Mouse (Mus musculus) kidney, adult 2 months (tissue): Measurements from ENCODE around the gene Uroc1. TPM values are rescaled to one million over a fixed set of nuclear protein-coding genes. Genes with fewer than 3 reads are reported as not detected.

Experiments
- DNase-seq: peaks from one replicate; pipeline ENCODE4 v3.0.0; 2021
- H3K27ac ChIP-seq: fragments of 200-500 bp; 2 replicates; pipeline ENCODE4 v1.5.1; 2012; ENCODE audit warnings: low read depth, low read length, control low read depth, inconsistent platforms; ENCODE audit not compliant: insufficient read depth
- H3K27me3 ChIP-seq: fragments of 200-500 bp; replicated peaks from 2 replicates; pipeline ENCODE4 v1.6.1; 2012; ENCODE audit warnings: mild to moderate bottlenecking, moderate library complexity, low read length, inconsistent platforms; ENCODE audit not compliant: control insufficient read depth, insufficient read depth
- H3K36me3 ChIP-seq: fragments of 200-500 bp; 2 replicates; pipeline ENCODE4 v1.6.1; 2012; ENCODE audit warnings: mild to moderate bottlenecking, moderate library complexity, low read length, inconsistent platforms; ENCODE audit not compliant: control insufficient read depth, insufficient read depth
- H3K4me1 ChIP-seq: fragments of 200-500 bp; 2 replicates; pipeline ENCODE4 v1.6.1; 2011; ENCODE audit warnings: low read length; ENCODE audit not compliant: control insufficient read depth, insufficient read depth
- H3K4me3 ChIP-seq: fragments of 200-500 bp; 2 replicates; pipeline ENCODE4 v1.5.1; 2011; ENCODE audit warnings: mild to moderate bottlenecking, low read depth, low read length, control low read depth; ENCODE audit not compliant: insufficient read depth
- CTCF ChIP-seq: fragments of 200-500 bp; conservative IDR thresholded peaks from 2 replicates; pipeline ENCODE4 v1.5.1; 2011; ENCODE audit warnings: low read depth, mild to moderate bottlenecking, control low read depth, low read length, moderate library complexity, mixed read lengths; ENCODE audit not compliant: insufficient read depth, insufficient read length
- POLR2A ChIP-seq: fragments of 200-500 bp; IDR thresholded peaks from one replicate; pipeline ENCODE4 v1.6.1; 2011; ENCODE audit warnings: low read depth, low read length, control low read depth
- WGBS: fragments of 180-500 bp; shearing (Covaris S2); methylation state at CpG from one replicate; pipeline ENCODE4 v1.1.7; 2018; 5-methylcytosine and 5-hydroxymethylcytosine counted together
- polyA plus RNA-seq: library from polyadenylated mRNA; depleted of rRNA; stranded (reverse); fragments of >200 nt; gene quantifications from 2 replicates; pipeline ENCODE4 v1.2.3, GENCODE M21; 2012; rRNA removed

Gene Uroc1
- polyA plus RNA-seq = 34.0 and 50.2 TPM in 2 replicates

DNA sequence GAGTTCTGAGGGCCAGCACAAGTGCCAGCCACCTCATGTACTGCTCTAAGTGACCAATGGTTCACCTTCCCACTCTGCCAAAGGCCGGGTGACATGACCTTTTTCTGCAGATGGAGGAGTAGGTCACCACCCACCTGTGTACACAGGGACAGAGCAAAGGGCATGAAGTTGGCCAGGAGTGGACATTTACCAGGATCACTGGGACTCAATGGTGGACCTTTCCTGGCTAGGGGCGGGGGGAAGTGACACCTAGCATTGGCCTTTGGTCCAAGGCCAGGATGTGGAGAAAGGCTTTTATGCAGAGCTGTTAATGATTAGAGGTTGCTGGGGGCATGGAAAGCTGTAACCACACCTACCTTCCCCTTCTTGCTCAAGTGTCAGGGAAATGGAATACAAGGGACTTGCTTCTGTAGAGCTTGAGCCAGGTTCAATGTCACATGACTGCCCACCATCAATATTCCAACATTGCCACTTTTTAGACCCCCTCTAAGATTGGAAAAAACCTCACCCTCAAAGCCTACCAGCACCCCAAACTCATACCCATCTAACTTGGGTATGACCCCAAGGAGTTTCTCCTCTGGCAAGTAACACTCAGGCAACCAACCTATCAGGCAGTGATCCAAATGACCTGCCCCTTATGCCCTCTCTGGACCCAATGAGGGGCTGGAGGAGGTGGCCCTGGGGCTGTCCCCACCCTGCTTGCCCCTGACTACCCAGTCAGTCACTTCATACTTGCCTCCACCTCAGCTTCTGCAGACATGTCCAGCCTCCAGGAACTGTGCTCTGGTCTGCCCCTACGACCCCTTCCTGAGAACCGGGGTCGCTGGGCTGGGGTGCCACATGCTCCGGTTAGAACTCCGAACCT, at the start of gene Uroc1:
Uroc1 (plus strand) TSS at position 724 of the 865 bp plus-strand sequence.
- Histone ChIP-seq H3K27ac (peak within 1 kb of the TSS; percentile 42), H3K4me3 (no peak within 1 kb of the TSS), H3K27me3 (no peaks in the 10 kb centered on the region), H3K4me1 (no peaks in the 10 kb centered on the region), H3K36me3 (no peaks in the 10 kb centered on the region)
- TF ChIP-seq CTCF (no peak), POLR2A (no peak)
- WGBS = 73% methylated on average over 7 of the region's 7 CpGs
- peak; percentile 84 for DNase-seq

- Histone ChIP-seq H3K4me1 (no peaks in the 10 kb centered on the region), H3K4me3 (no peak overlapping the region), H3K27me3 (no peaks in the 10 kb centered on the region), H3K27ac (no peak overlapping the region), H3K36me3 (no peaks in the 10 kb centered on the region)
- TF ChIP-seq CTCF = 0 out of 2 replicates have a peak, but pooled peaks have one; percentile 28
- TF ChIP-seq POLR2A = no peak
- peak; percentile 42 for DNase-seq
- 51% methylated on average over 12 of the region's 12 CpGs for WGBS
Observed at GRCm38 (mm10) chr6:90288265-90288664, 44.8 kb upstream of the Uroc1 start.

- TF ChIP-seq CTCF (no peak), POLR2A (no peak)
- Histone ChIP-seq H3K4me3 (no peak within 1 kb of the TSS), H3K27me3 (no peaks in the 10 kb centered on the region), H3K36me3 (no peaks in the 10 kb centered on the region), H3K4me1 (no peaks in the 10 kb centered on the region), H3K27ac (no peak within 1 kb of the TSS)
- 98% methylated on average over 1 of the region's 1 CpGs for WGBS
- DNase-seq = no peak
Observed at GRCm38 (mm10) chr6:90300919-90301318, 32.2 kb upstream of the Uroc1 start, which contains the start of gene BC048671. Gene BC048671 (plus strand): TSS chr6:90301219.

DNA sequence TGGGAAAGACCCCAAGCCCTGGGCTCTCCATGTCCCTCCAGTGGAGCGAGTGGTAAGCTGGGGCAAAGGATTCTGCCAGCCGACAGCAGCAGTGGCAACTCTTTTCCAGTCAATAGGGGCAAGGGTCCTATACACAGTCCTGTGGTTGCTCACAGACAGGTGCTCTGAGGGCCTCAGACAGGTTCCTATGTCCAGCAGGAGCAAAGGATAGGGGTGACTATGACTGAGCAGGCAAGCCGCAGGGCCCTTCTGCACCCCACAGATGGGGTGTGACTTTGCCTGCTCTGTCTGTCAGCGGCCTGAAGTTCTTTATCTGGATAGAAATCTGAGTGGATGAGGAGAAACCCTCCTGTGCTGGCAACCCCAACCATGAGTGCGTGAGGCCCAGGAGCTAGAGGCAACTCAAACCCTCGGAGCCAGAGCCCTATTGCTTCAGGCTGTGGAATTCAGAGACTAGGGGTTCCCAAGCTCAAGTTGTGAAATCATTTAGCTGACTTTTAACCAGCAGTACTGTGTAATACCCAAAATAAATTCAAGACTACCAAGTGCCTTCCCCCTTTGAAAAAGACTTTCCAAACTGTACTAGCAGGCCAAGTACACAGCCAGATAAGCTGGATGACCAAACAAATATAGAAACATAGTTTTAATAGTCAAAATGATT, 26.6 kb upstream of the Uroc1 start:
- Histone ChIP-seq H3K27me3 (no peaks in the 10 kb centered on the region), H3K36me3 (no peaks in the 10 kb centered on the region), H3K27ac (no peak overlapping the region), H3K4me3 (no peak overlapping the region), H3K4me1 (no peaks in the 10 kb centered on the region)
- TF ChIP-seq CTCF (no peak), POLR2A (no peak)
- DNase-seq = no peak
- WGBS = 85% methylated on average over 6 of the region's 6 CpGs

- no peak for DNase-seq
Observed at GRCm38 (mm10) chr6:90308839-90309778, 24.0 kb upstream of the Uroc1 start.

DNA sequence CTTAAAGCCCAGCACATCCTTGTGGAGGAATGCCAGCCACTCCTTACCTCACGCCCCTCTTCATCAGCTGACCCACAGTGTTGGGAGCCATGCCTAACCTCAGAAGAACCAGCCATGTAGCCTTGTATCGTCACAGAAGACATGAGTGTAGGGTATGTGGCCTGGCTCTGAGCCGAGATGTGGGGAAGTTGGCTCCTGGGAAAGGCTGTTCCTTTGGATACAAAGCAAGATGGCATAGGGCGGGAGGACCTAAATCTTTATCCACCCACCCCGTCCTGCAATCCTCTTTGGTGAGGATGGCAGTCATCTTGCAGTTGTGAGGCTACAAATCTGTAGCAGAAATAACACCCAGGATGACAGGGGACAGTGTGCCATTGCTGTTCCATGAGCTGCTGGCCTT, 17.1 kb upstream of the Uroc1 start:
- no peaks in the 10 kb centered on the region for H3K27me3 ChIP-seq

More at GRCm38 (mm10) chr6:90308839-90309778, 24.0 kb upstream of the Uroc1 start:
- H3K36me3 ChIP-seq = no peaks in the 10 kb centered on the region
- H3K27me3 ChIP-seq = no peaks in the 10 kb centered on the region
- no peak overlapping the region for H3K27ac ChIP-seq
- WGBS = 91% methylated on average over 87 of the region's 87 CpGs
- TF ChIP-seq POLR2A = no peak
- TF ChIP-seq CTCF = no peak
- H3K4me3 ChIP-seq = no peak overlapping the region
- H3K4me1 ChIP-seq = no peaks in the 10 kb centered on the region

More for the DNA sequence above, 17.1 kb upstream of the Uroc1 start:
- DNase-seq = no peak
- no peak overlapping the region for H3K4me3 ChIP-seq
- WGBS = 85% methylated on average over 5 of the region's 5 CpGs
- TF ChIP-seq POLR2A = no peak
- TF ChIP-seq CTCF = no peak
- no peaks in the 10 kb centered on the region for H3K4me1 ChIP-seq
- H3K27ac ChIP-seq = no peak overlapping the region
- no peaks in the 10 kb centered on the region for H3K36me3 ChIP-seq
